Mouse (Mus musculus) cerebellum, adult 8-10 months (tissue): ENCODE results near the gene Tstd2.

Source experiments
- DNase-seq: peaks from one replicate; pipeline ENCODE4 v3.0.0; 2022

Tstd2 gene

GRCm38 (mm10) chr4:46119514-46120094 is 18.9 kb downstream of the Tstd2 start:
- no peak for DNase-seq

GRCm38 (mm10) chr4:46117536-46117935 is 21.0 kb downstream of the Tstd2 start:
- no peak for DNase-seq

GRCm38 (mm10) chr4:46116544-46117175 is 21.8 kb downstream of the Tstd2 start:
- peak; percentile 76 for DNase-seq

- no peak for DNase-seq
These were observed 23.2 kb downstream of the Tstd2 start for GRCm38 (mm10) chr4:46115308-46115707.

GRCm38 (mm10) chr4:46111361-46111760 is 27.1 kb downstream of the Tstd2 start:
- no peak for DNase-seq

GRCm38 (mm10) chr4:46110084-46110483 is 28.4 kb downstream of the Tstd2 start:
- no peak for DNase-seq

- no peak for DNase-seq
These were observed 36.3 kb downstream of the Tstd2 start for GRCm38 (mm10) chr4:46102078-46102769.

GRCm38 (mm10) chr4:46101211-46101711 is 37.2 kb downstream of the Tstd2 start:
- DNase-seq = no peak

- DNase-seq = no peak
These were observed 38.0 kb downstream of the Tstd2 start for GRCm38 (mm10) chr4:46100539-46100938.

GRCm38 (mm10) chr4:46099132-46099531 is 39.4 kb downstream of the Tstd2 start:
- no peak for DNase-seq

GRCm38 (mm10) chr4:46097591-46097990 is 40.9 kb downstream of the Tstd2 start:
- no peak for DNase-seq

- no peak for DNase-seq
These were observed 41.9 kb downstream of the Tstd2 start for GRCm38 (mm10) chr4:46096546-46096945.

- no peak for DNase-seq
These were observed 42.7 kb downstream of the Tstd2 start for GRCm38 (mm10) chr4:46095826-46096159.

- DNase-seq = peak; percentile 57
These were observed 43.3 kb downstream of the Tstd2 start for GRCm38 (mm10) chr4:46094916-46095825.

- DNase-seq = peak; percentile 74
These were observed 45.9 kb downstream of the Tstd2 start for GRCm38 (mm10) chr4:46092429-46093076.

GRCm38 (mm10) chr4:46089524-46090125 is 48.9 kb downstream of the Tstd2 start:
- peak; percentile 39 for DNase-seq

GRCm38 (mm10) chr4:46087852-46088251 is 50.6 kb downstream of the Tstd2 start:
- peak; percentile 66 for DNase-seq

GRCm38 (mm10) chr4:46087427-46087771 is 51.1 kb downstream of the Tstd2 start:
- DNase-seq = peak; percentile 26

- peak; percentile 33 for DNase-seq
These were observed 51.6 kb downstream of the Tstd2 start for GRCm38 (mm10) chr4:46086718-46087426.

GRCm38 (mm10) chr4:46085223-46085811 is 53.2 kb downstream of the Tstd2 start:
- peak; percentile 67 for DNase-seq
